Mouse (Mus musculus): Measurements from ENCODE around the gene Zc3h4.

DNA sequence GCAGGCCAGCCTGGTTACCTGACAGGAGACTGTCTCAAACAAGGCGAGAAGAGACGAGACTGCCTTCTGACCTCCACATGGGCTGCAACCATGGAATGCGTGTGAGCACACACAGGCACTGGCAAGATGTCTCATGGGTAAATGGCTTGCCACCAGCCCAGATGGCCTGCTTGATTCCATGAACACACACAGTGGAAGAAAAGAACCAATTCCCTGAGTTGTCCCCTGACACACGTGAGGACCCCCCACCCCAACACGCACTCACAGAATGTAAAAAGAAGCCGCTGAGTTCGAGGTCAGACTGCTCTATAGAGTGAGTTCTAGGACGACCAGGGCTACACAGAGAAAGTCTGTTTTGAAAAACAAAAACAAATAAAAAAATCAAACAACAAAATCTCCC, 76.9 kb downstream of the Zc3h4 start, which contains the start of gene Npas1:
- TF ChIP-seq CTCF (IDR thresholded peaks at IDR 0.05; ENCODE audit: low read depth) (no peak), EP300 (IDR thresholded peaks at IDR 0.05; ENCODE audit: low read depth) (no peak)

Data from liver, postnatal 0 days (tissue).